Mouse (Mus musculus) lung, adult 2 months (tissue): ENCODE results near the gene Rnf185.

ENCODE experiments used
- CTCF ChIP-seq: fragments of 200-500 bp; IDR thresholded peaks from 2 replicates; pipeline ENCODE4 v1.5.1; 2011; ENCODE audit warnings: mild to moderate bottlenecking, low read length, control low read depth; ENCODE audit not compliant: insufficient read depth
- POLR2A ChIP-seq: fragments of 200-500 bp; IDR thresholded peaks from 2 replicates; pipeline ENCODE4 v1.6.1; 2011; ENCODE audit warnings: low read depth, mild to moderate bottlenecking, control low read depth, low read length, borderline replicate concordance; ENCODE audit errors: extremely low read depth

DNA sequence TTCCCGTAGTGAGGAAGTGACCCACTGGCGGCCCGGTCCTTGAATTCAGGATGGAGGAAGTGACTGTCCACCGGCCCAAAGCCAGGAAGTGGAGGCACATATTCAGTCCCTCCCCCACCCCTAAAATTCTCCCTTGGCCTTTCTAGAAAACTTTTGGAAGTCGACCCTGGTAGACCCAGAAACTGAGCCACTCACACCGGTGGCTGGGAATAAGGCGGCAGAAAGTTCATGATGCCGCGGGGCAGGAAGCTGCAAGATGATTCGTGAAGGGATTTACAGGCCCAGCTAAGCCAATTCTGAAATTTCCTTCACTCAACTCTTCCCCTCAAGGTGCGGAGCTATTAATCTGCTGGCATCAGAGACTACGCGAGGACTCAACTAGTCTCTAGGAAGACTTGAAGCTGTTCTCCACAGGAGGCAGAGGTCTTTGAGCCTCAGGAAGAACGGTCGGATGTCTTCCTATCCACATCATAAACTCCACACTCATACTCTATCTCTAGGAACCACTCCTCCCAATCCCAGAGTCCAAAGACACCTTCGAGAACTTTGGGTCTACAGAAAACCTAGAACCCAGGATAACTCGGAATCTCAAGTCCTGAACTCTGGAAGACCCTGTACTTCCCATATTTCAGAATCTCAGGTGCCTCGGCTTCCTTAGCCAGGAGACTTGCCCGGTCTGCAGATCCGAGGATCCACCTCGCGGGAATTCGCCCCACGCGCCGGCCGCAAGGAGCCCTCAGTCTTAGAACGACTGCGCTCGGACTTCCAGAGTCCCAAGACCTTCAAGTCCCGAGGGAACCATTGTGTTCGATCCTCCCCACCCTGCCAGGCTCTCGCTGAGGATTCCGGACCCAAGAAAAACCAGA, 43.8 kb downstream of the Rnf185 start:
- TF ChIP-seq CTCF = no peak
- no peak for TF ChIP-seq POLR2A
